Mouse (Mus musculus) brain, embryonic 14.5 days (tissue): ENCODE results near the gene Lman1l.

Experiments
- CTCF ChIP-seq: fragments of 200-500 bp; IDR thresholded peaks from 2 replicates; pipeline ENCODE4 v1.5.1; 2012; ENCODE audit warnings: inconsistent platforms, mild to moderate bottlenecking, moderate library complexity, borderline replicate concordance; ENCODE audit not compliant: insufficient read depth, insufficient read length; ENCODE audit errors: extremely low read depth
- POLR2A ChIP-seq: fragments of 200-500 bp; IDR thresholded peaks from 2 replicates; pipeline ENCODE4 v1.6.1; 2012; ENCODE audit warnings: mild to moderate bottlenecking, inconsistent platforms, borderline replicate concordance; ENCODE audit not compliant: poor library complexity, insufficient read depth, insufficient read length, severe bottlenecking; ENCODE audit errors: extremely low read depth

- TF ChIP-seq CTCF = no peak
- no peak for TF ChIP-seq POLR2A
Observed at GRCm38 (mm10) chr9:57643856-57644180, 23.2 kb upstream of the Lman1l start.
